Mouse (Mus musculus) embryonic fibroblast, embryonic 13.5 days (primary cell): ENCODE data around the gene Serpinf2.

ENCODE experiments used
- CTCF ChIP-seq: IDR thresholded peaks from 2 replicates; pipeline ENCODE4 v1.5.1; 2011; ENCODE audit warnings: mild to moderate bottlenecking, control low read depth, low read length, moderate library complexity, borderline replicate concordance; ENCODE audit not compliant: insufficient read depth
- POLR2A ChIP-seq: IDR thresholded peaks from 2 replicates; pipeline ENCODE4 v1.6.1; 2011; ENCODE audit warnings: low read depth, mild to moderate bottlenecking, control low read depth, low read length, moderate library complexity

DNA sequence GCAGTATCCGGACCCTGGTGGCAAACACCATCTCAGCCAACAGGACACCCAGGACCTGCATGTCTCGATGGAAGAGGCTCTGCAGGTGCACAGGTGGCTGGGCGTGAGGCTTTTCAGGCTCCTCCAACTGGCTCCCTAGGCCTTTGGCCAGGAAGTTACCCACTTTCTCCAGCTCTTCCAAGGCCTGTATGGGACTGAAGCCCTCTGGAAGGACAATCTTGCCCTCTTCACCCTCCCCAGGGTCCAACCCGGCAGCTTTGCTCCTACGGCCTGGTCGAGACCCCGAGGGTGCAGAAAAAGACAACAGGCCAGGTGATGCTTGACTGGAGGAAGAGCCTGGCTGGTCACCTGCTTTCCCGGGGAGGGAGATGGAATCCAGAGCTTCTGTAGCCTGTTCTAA lies 12.7 kb upstream of the Serpinf2 start:
- TF ChIP-seq POLR2A, result no peak
- TF ChIP-seq CTCF, result no peak
